In the genomic region with DNA sequence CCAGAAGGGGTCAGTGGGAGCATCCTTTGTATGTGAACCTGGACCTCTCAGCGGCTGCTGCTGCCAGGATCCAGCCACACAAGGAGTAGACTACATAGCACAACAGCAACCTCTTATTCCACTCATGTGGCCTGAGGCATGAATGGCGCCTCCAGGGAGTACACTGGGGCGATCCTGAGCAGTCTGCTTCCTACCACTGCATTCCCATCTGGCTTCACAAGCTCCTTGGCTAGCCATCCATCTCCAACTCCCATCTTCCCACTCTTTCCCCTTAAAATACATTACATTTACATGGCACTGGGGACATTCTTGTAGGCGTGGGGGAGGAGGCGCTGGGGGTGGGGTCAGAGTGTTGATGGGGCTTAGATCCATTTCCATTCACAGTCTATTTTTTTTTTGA, we compare ENCODE assay signal across 32 mouse cellular contexts. TPM values are rescaled to one million over a fixed set of nuclear protein-coding genes. Genes with fewer than 3 reads are reported as not detected.
DNase-seq lines count a peak whose midpoint lies in the region; ATAC-seq and TF ChIP-seq lines count a peak whose summit lies in the region.
"Had no signal": no experiment of that assay in that cellular context is flagged by ENCODE, and none has a peak within 500 bp of the region (broad histone marks: within the 10 kb centered on the region; RNA-seq: fewer than 3 reads in every experiment).

No protein-coding gene starts in this region.

- no peaks in the 10 kb centered on the region for H3K4me1 ChIP-seq in intestine, embryonic 15.5 days (replicated peaks)
- H3K4me1 ChIP-seq: embryonic facial prominence, embryonic 12.5 days; embryonic facial prominence, embryonic 15.5 days; hindbrain, embryonic 15.5 days had no signal

- H3K4me3 ChIP-seq in left cerebral cortex, adult 2 months = no peak overlapping the region
- H3K4me3 ChIP-seq in intestine, embryonic 15.5 days (replicated peaks) = no peak overlapping the region
- H3K4me3 ChIP-seq: embryonic facial prominence, embryonic 12.5 days; embryonic facial prominence, embryonic 15.5 days; hindbrain, embryonic 12.5 days; hindbrain, embryonic 15.5 days had no signal

- no peaks in the 10 kb centered on the region for H3K27me3 ChIP-seq in intestine, embryonic 15.5 days (replicated peaks)
- H3K27me3 ChIP-seq: embryonic facial prominence, embryonic 12.5 days; embryonic facial prominence, embryonic 15.5 days; hindbrain, embryonic 12.5 days; hindbrain, embryonic 15.5 days; Patski had no signal

- intact Hi-C loops in left cerebral cortex, adult 2 months (cut with DNase I) = loop anchor here (5.0 kb wide), 1 partner anchor 145 kb away; no protein-coding TSS in a partner anchor

- H3K9me3 ChIP-seq in intestine, embryonic 15.5 days = no peaks in the 10 kb centered on the region
- H3K9me3 ChIP-seq: embryonic facial prominence, embryonic 12.5 days; embryonic facial prominence, embryonic 15.5 days; hindbrain, embryonic 15.5 days had no signal

- ATAC-seq in intestine, embryonic 15.5 days = no peak
- ATAC-seq: forebrain, embryonic 14.5 days; forebrain, postnatal 0 days had no signal

- no peak overlapping the region; the same call in 1 of the 2 replicates for H3K27ac ChIP-seq in left cerebral cortex, adult 2 months
- no peak overlapping the region for H3K27ac ChIP-seq in intestine, embryonic 15.5 days
- H3K27ac ChIP-seq: embryonic facial prominence, embryonic 12.5 days; embryonic facial prominence, embryonic 15.5 days; hindbrain, embryonic 12.5 days; hindbrain, embryonic 15.5 days had no signal

- no peak for TF ChIP-seq CTCF in left cerebral cortex, adult 2 months (IDR thresholded peaks at IDR 0.05)

- H3K9ac ChIP-seq in intestine, embryonic 15.5 days = no peak overlapping the region
- H3K9ac ChIP-seq: embryonic facial prominence, embryonic 12.5 days; embryonic facial prominence, embryonic 15.5 days; forebrain, postnatal 0 days; hindbrain, embryonic 12.5 days; hindbrain, embryonic 15.5 days had no signal

- H3K36me3 ChIP-seq in intestine, embryonic 15.5 days = no peaks in the 10 kb centered on the region
- H3K36me3 ChIP-seq: embryonic facial prominence, embryonic 12.5 days; embryonic facial prominence, embryonic 15.5 days; G1E; hindbrain, embryonic 12.5 days; hindbrain, embryonic 15.5 days had no signal

- H3K4me2 ChIP-seq in intestine, embryonic 15.5 days (replicated peaks) = no peak overlapping the region
- H3K4me2 ChIP-seq: embryonic facial prominence, embryonic 12.5 days; embryonic facial prominence, embryonic 15.5 days; heart, embryonic 11.5 days; hindbrain, embryonic 12.5 days; hindbrain, embryonic 15.5 days had no signal

- DNase-seq in frontal cortex, postnatal 36 days (ENCODE audit: low spot score in 2 of 2) = peak; percentile 36 to 47
- DNase-seq in frontal cortex, postnatal 14 days (ENCODE audit: low spot score in 2 of 2) = no peak
- peak; percentile 11 to 55 for DNase-seq in left cerebral cortex, adult 18-20 months (ENCODE audit: low spot score in 2 of 2)
- DNase-seq in left cerebral cortex, adult 2 months (ENCODE audit: extremely low spot score in 1 of 2, low spot score in 2 of 2) = no peak
- peak; percentile 28 for DNase-seq in right cerebral cortex, postnatal 25 days
- no peak for DNase-seq in right cerebral cortex, adult 2 months (ENCODE audit: low spot score in 2 of 2)
- DNase-seq: adrenal gland, postnatal 10 days; adrenal gland, postnatal 36 days; B cell, adult 2 months; cerebellum, adult 11 months; cerebellum, adult 2 months; cerebellum, adult 9-11 months; forebrain, postnatal 0 days; gastrocnemius, postnatal 25 days had no signal

- WGBS in intestine, embryonic 15.5 days = 81% methylated on average over 5 of the region's 5 CpGs

RNA-seq across cellular contexts. Expression of gene Spaca3, which starts 54.6 kb away (rescaled TPM):
- total RNA-seq in left cerebral cortex, adult 18-20 months (2021) = not detected
- not detected for total RNA-seq in left cerebral cortex, adult 2 months (2021)
- polyA plus RNA-seq in intestine, embryonic 15.5 days (2015; fragmentation: Nextera tagmentation; extraction: Ambion mirVana) = not detected in 2 replicates
- total RNA-seq: adrenal gland, adult 18-20 months; adrenal gland, postnatal 10 days; adrenal gland, postnatal 36 days; CH12.LX; common myeloid progenitor, adult 5-6 weeks; forebrain, postnatal 0 days; G1E; gastrocnemius, adult 8-10 months; gastrocnemius, postnatal 25 days; heart, adult 8-10 months; heart, postnatal 25 days; hematopoietic stem cell, adult 5-6 weeks had no signal
- polyA plus RNA-seq: cerebellum, adult 2 months; embryonic facial prominence, embryonic 12.5 days; embryonic facial prominence, embryonic 15.5 days; forebrain, embryonic 11.5 days; forebrain, embryonic 14.5 days; forebrain, postnatal 0 days; G1E; heart, embryonic 11.5 days; heart, embryonic 14.5 days; hindbrain, embryonic 12.5 days; hindbrain, embryonic 15.5 days; Patski had no signal

Comparison
In these comparisons a context has a peak if more than half of its experiments do, and no peak if none do; other contexts are left out.
1. DNase-seq: peak in frontal cortex, postnatal 36 days (2 of 2), left cerebral cortex, adult 18-20 months (2 of 2) and right cerebral cortex, postnatal 25 days (single experiment); none in frontal cortex, postnatal 14 days (0 of 2), left cerebral cortex, adult 2 months (0 of 2) and right cerebral cortex, adult 2 months (0 of 2).